Mouse (Mus musculus) forebrain, embryonic 16.5 days (tissue): ENCODE measurements around the gene Faim2. TPM values are rescaled to one million over a fixed set of nuclear protein-coding genes. Genes with fewer than 3 reads are reported as not detected.

Experiments
- ATAC-seq: fragments of 200-750 bp; cut with Nextera tagmentation; 2 replicates; pipeline ENCODE4 v1.8.0; 2017; ENCODE audit warnings: mild to moderate bottlenecking, moderate library complexity
- H3K27ac ChIP-seq: fragments of 300-500 bp; sonication (generic); 2 replicates; pipeline ENCODE4 v1.5.1; 2014; ENCODE audit warnings: low read length, control low read depth
- H3K27me3 ChIP-seq: fragments of 300-500 bp; sonication (generic); replicated peaks from 2 replicates; pipeline ENCODE4 v1.6.1; 2014; ENCODE audit warnings: low read length; ENCODE audit not compliant: control insufficient read depth, insufficient read depth
- H3K36me3 ChIP-seq: fragments of 300-500 bp; sonication (generic); 2 replicates; pipeline ENCODE4 v1.6.1; 2014; ENCODE audit not compliant: control insufficient read depth, insufficient read depth
- H3K4me1 ChIP-seq: fragments of 300-500 bp; sonication (generic); replicated peaks from 2 replicates; pipeline ENCODE4 v1.6.1; 2014; ENCODE audit warnings: low read length; ENCODE audit not compliant: control insufficient read depth, insufficient read depth
- H3K4me2 ChIP-seq: fragments of 300-500 bp; sonication (generic); 2 replicates; pipeline ENCODE4 v1.6.1; 2014; ENCODE audit warnings: mild to moderate bottlenecking, low read length, control low read depth
- H3K4me3 ChIP-seq: fragments of 300-500 bp; sonication (generic); replicated peaks from 2 replicates; pipeline ENCODE4 v1.5.1; 2014; ENCODE audit warnings: mild to moderate bottlenecking, low read length, control low read depth
- H3K9ac ChIP-seq: fragments of 300-500 bp; sonication (generic); replicated peaks from 2 replicates; pipeline ENCODE4 v1.6.1; 2014; ENCODE audit warnings: low read depth, low read length, control low read depth
- H3K9me3 ChIP-seq: fragments of 300-500 bp; sonication (generic); 2 replicates; pipeline ENCODE4 v1.6.1; 2016; ENCODE audit warnings: low read length; ENCODE audit not compliant: control insufficient read depth
- WGBS: fragments of 180-500 bp; shearing (Covaris S2); extraction: QIAGEN DNeasy Blood & Tissue Kit; methylation state at CpG from one replicate; pipeline ENCODE4 v1.1.7; 2014; 5-methylcytosine and 5-hydroxymethylcytosine counted together
- polyA plus RNA-seq: library from polyadenylated mRNA; unstranded; fragments of >200 nt; fragmentation: Nextera tagmentation; extraction: Ambion mirVana; gene quantifications from 2 replicates; pipeline ENCODE4 v1.2.1, GENCODE M21; 2015

The Faim2 gene
- 20.8 and 29.8 TPM in 2 replicates for polyA plus RNA-seq

DNA sequence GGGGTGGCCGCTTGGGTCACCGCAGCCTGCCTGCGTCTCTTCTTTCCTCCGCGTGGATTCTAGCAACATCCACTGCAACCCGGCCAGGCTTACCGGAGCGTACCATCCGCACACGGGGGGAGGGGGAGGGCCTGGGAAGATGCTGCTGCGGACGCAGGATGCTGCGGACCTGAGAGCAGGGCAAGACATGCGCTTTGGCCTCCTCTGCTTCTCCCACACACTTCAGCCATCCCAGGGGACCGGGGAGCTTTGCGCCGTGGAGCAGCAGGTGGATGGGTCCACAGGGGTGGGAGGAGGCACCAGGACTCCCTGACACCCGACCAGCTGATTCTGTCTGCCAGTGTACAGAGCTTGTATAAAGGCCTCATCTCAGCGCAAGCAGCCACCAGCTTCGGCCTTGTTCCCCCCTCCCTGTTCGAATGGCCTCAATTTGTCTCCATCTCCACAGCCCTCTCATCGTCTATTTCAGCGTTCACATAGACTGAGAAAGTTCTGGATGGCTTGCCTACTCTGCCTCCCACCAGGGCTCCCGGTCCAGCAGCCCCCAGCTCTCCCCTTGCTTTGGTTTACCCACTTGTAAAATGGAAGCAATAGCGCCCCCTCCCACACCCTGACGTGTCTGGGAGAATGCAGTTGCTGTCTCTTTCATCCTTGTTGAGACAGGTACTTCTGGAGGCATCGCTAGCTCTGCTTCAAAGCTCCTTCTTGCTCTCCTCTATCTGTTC is at the start of gene Faim2:
Gene Faim2, minus strand, starts transcription at position 537 of the 725 bp plus-strand sequence.
- Histone ChIP-seq H3K9ac (peak within 1 kb of the TSS; percentile 62), H3K36me3 (no peaks in the 10 kb centered on the region), H3K4me2 (peak within 1 kb of the TSS; percentile 63), H3K27ac (peak within 1 kb of the TSS; percentile 70), H3K4me3 (peak within 1 kb of the TSS; percentile 42), H3K9me3 (no peaks in the 10 kb centered on the region), H3K4me1 (peaks cover 25% of the 10 kb centered on the region), H3K27me3 (no peaks in the 10 kb centered on the region)
- WGBS: 10% methylated on average over 27 of the region's 27 CpGs
- ATAC-seq: peak; percentile 82

DNA sequence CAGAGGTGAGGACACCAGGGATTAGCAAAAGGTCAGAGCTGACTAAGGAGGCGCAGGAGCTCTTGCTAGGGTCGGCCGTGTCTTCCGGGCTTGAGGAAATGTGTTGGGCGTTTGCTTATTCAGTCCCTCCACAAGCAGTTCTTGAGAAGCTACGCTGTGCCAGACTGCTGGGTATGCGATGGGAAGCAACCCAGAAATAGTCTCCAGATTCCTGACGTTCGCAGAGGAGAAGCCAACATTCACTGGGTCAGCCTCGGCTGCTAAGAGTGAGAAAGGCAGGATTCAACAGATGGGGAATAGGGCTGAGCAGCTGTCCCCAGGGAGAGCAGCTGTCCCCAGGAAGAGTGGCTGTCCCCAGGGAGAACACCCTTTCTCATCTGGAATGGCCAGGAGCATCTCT is 41.2 kb upstream of the Faim2 start:
- H3K9ac ChIP-seq: no peak overlapping the region
- no peaks in the 10 kb centered on the region for H3K9me3 ChIP-seq
- H3K4me1 ChIP-seq: no peaks in the 10 kb centered on the region
- H3K27me3 ChIP-seq: no peaks in the 10 kb centered on the region
- WGBS: 78% methylated on average over 10 of the region's 10 CpGs
- no peak for ATAC-seq
- no peak overlapping the region for H3K4me2 ChIP-seq
- H3K27ac ChIP-seq: no peak overlapping the region
- H3K4me3 ChIP-seq: no peak overlapping the region
- H3K36me3 ChIP-seq: no peaks in the 10 kb centered on the region

DNA sequence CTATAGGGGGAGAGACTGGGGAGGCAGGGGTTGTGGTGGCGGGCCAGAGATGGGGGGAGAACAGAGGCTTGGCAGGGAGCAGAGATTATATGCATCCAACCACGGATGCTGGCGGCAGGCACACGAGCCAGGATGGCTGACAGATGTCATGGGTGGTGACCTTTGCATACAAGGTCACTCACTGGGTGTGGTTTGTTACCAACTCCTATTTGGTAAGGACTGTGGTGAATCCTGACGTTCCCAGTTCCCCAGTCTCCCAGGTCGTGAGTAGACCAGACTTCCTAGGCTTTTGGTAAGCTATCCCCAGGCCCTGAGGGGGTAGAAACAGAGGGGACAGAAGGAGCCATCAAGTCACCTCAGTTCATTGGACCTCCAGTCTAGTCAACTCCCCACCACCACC is 40.7 kb upstream of the Faim2 start:
- no peaks in the 10 kb centered on the region for H3K27me3 ChIP-seq
- no peaks in the 10 kb centered on the region for H3K9me3 ChIP-seq
- ATAC-seq: no peak
- H3K9ac ChIP-seq: no peak overlapping the region
- H3K36me3 ChIP-seq: no peaks in the 10 kb centered on the region
- H3K4me1 ChIP-seq: no peaks in the 10 kb centered on the region
- H3K4me2 ChIP-seq: no peak overlapping the region
- 79% methylated on average over 6 of the region's 6 CpGs for WGBS
- no peak overlapping the region for H3K27ac ChIP-seq
- H3K4me3 ChIP-seq: no peak overlapping the region

DNA sequence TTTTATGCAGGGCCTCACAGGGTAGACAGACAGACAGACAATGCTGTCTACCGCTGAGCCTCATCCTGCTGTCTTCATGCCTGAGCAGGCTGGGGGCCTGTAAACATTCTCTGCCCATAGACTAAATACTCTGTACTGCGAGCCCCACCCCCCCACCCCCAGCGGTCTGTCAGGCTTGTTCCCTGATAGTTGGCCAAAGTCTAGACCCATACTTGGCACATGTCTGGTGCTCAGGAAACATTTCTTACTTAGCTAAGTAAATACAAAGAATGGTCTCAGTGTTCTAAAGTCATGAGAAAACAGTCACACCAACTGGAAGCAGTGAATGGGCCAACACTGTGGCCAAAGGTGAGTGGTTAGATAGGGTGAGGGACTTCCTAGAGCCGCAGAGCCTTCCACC is 39.4 kb upstream of the Faim2 start:
- Histone ChIP-seq H3K4me2 (no peak overlapping the region), H3K36me3 (no peaks in the 10 kb centered on the region), H3K9me3 (no peaks in the 10 kb centered on the region), H3K4me3 (no peak overlapping the region), H3K27me3 (no peaks in the 10 kb centered on the region), H3K4me1 (no peaks in the 10 kb centered on the region), H3K9ac (no peak overlapping the region), H3K27ac (no peak overlapping the region)
- WGBS: 80% methylated on average over 4 of the region's 4 CpGs
- ATAC-seq: no peak

DNA sequence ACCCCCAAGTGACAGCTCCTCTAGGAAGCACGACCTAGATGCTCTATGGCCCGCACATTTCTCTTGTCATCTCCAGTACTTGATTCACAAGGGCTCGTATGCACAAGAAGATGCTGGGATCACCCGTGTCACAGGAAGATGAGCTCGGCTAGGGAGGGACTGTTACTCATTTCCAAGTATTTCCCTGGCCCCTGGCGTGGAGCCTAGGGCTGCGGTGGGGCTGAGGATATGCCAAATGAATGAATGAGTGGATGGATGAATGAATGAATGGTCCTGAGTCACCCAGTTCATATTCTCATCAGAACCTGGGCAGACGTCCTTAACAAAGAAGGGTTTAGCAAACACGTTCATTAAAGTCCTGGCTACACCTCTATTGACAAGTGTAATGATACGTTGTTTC is 32.3 kb upstream of the Faim2 start:
- no peaks in the 10 kb centered on the region for H3K4me1 ChIP-seq
- H3K27ac ChIP-seq: no peak overlapping the region
- H3K9ac ChIP-seq: no peak overlapping the region
- no peak overlapping the region for H3K4me3 ChIP-seq
- H3K36me3 ChIP-seq: no peaks in the 10 kb centered on the region
- H3K27me3 ChIP-seq: no peaks in the 10 kb centered on the region
- no peak overlapping the region for H3K4me2 ChIP-seq
- 46% methylated on average over 10 of the region's 10 CpGs for whole genome bisulfite sequencing
- no peaks in the 10 kb centered on the region for H3K9me3 ChIP-seq
- no peak for ATAC-seq

DNA sequence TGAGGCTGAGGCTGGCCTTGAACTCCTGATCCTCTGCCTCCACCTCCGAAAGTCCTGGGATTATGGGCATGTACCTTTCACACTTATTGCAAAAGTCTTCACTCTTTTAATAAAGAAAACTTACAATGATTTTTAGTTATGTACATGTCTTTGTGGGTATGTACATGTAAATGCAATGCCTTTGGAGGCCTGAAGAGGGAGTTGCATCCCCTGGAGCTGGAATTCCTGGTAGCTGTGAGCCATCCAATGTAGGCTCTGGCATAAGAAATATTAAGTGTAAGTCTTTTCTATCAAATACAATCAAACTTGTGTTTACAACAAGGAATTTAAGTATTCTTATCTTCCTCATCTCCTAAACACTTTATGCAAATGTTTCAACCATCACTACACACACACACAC is 31.0 kb upstream of the Faim2 start:
- H3K9ac ChIP-seq: no peak overlapping the region
- no peaks in the 10 kb centered on the region for H3K27me3 ChIP-seq
- 89% methylated on average over 1 of the region's 1 CpGs for WGBS
- H3K4me1 ChIP-seq: no peaks in the 10 kb centered on the region
- ATAC-seq: no peak
- no peak overlapping the region for H3K4me3 ChIP-seq
- H3K36me3 ChIP-seq: no peaks in the 10 kb centered on the region
- no peaks in the 10 kb centered on the region for H3K9me3 ChIP-seq
- H3K27ac ChIP-seq: no peak overlapping the region
- no peak overlapping the region for H3K4me2 ChIP-seq

DNA sequence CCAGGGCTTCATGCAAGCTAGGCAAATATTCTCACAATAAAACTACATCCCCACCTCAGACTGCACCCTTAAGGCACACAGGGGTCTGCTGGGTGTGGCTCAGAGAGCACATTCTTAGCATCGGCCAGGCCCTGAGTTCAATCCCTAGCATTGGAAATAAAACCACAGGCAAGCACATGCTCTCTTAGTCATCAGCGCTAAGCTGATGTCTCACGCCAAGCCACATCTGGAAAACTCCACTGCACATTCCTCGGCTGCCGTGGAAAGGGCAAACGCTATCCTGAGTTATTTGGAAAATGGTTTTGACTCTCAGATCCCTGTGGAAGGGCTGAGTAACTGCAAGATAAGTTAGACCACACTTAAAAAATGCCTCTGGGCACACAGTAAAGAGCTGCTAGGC is 25.8 kb upstream of the Faim2 start:
- Histone ChIP-seq H3K36me3 (no peaks in the 10 kb centered on the region), H3K4me1 (no peaks in the 10 kb centered on the region), H3K9me3 (no peaks in the 10 kb centered on the region), H3K4me3 (no peak overlapping the region), H3K4me2 (no peak overlapping the region), H3K27me3 (no peaks in the 10 kb centered on the region), H3K9ac (no peak overlapping the region), H3K27ac (no peak overlapping the region)
- ATAC-seq: no peak
- 82% methylated on average over 6 of the region's 6 CpGs for WGBS

DNA sequence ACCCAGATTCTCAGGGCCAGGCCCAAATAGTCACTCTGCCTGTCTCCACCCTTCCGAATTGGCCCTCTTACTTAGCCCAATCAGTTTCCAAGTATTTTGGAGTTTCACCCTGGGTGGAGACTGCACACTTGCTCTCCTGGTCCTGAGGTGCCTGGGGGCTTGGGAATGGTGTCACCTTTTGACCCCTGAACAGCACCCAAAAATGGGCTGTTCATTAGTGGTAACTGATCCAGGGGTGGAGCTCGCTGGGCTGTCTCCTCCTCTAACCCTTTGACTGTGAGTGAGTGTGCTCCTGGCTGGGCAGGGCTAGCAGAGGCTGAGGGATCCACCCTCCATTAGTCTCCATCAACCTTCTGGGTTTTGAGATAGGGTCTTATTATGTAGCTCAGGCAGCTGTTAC is 21.9 kb upstream of the Faim2 start:
- H3K4me1 ChIP-seq: no peaks in the 10 kb centered on the region
- H3K9me3 ChIP-seq: no peaks in the 10 kb centered on the region
- no peak overlapping the region for H3K9ac ChIP-seq
- H3K27me3 ChIP-seq: no peaks in the 10 kb centered on the region
- H3K36me3 ChIP-seq: no peaks in the 10 kb centered on the region
- no peak overlapping the region for H3K4me3 ChIP-seq
- ATAC-seq: no peak
- no peak overlapping the region for H3K4me2 ChIP-seq
- H3K27ac ChIP-seq: no peak overlapping the region
- WGBS: 69% methylated on average over 2 of the region's 2 CpGs

DNA sequence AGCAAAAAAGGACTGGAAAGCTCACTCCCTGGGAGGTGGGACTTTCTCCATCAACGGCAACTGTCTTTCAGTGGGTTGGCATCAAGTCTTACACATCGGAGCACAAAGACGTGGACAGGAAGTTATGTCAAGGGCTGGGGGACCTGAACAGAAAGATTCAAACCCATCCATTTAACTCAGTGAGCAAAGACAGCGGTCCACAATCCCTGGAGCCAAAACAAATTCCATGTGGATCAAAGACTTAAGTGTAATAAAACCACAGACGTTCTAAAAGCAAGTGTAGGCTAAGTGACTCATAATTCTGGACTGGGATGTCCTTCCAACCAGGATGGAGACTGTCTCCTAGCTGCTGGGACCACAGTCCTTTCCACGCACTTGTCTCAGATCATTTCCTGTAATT is 19.8 kb upstream of the Faim2 start:
- Histone ChIP-seq H3K4me3 (no peak overlapping the region), H3K4me2 (no peak overlapping the region), H3K9ac (no peak overlapping the region), H3K36me3 (no peaks in the 10 kb centered on the region), H3K4me1 (no peaks in the 10 kb centered on the region), H3K27ac (no peak overlapping the region), H3K9me3 (no peaks in the 10 kb centered on the region), H3K27me3 (no peaks in the 10 kb centered on the region)
- ATAC-seq: no peak
- 86% methylated on average over 6 of the region's 6 CpGs for WGBS

DNA sequence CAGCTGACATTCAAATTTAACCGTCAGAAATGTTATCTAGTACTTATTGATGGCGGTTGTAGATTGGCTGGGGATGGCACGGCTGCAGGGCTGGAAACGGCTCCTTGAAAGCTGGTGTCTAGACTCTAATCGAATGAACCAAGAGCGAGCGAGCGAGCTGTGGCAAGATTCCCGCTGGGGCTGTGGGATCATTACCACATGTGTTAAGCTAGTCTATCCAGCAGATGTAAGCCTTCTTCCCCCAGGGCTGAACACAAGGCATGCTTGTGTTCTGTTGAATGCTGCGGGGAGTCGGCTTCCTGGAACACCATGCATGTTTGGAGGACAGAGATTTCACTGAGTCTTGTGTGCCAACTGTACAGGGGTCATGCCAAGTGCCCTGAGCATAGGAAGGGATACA is 18.6 kb upstream of the Faim2 start:
- no peaks in the 10 kb centered on the region for H3K27me3 ChIP-seq
- WGBS: 66% methylated on average over 11 of the region's 11 CpGs
- H3K4me3 ChIP-seq: no peak overlapping the region
- no peak for ATAC-seq
- no peak overlapping the region for H3K9ac ChIP-seq
- H3K4me1 ChIP-seq: no peaks in the 10 kb centered on the region
- no peaks in the 10 kb centered on the region for H3K36me3 ChIP-seq
- no peaks in the 10 kb centered on the region for H3K9me3 ChIP-seq
- H3K27ac ChIP-seq: no peak overlapping the region
- no peak overlapping the region for H3K4me2 ChIP-seq
